Mouse (Mus musculus): ENCODE measurements around the gene Pdlim7. TPM values are rescaled to one million over a fixed set of nuclear protein-coding genes. Genes with fewer than 3 reads are reported as not detected.
A peak's percentile ranks its signal among the peaks of the same experiment; 100 is the strongest.

The Pdlim7 gene
- polyA plus RNA-seq, 1 experiment = 22.8 TPM

GRCm38 (mm10) chr13:55529198-55529915 lies 15.9 kb upstream of the Pdlim7 start, which contains the start of gene Dok3:
Gene Dok3 (minus strand): TSS chr13:55529296.
- Histone ChIP-seq H3K36me3 (ENCODE audit: control insufficient read depth, insufficient read depth, low read length) (no peaks in the 10 kb centered on the region), H3K4me3 (ENCODE audit: insufficient read depth, low read depth, low read length) (no peak within 1 kb of the TSS), H3K27me3 (replicated peaks; ENCODE audit: control insufficient read depth, insufficient read depth, low read length) (no peaks in the 10 kb centered on the region), H3K4me1 (ENCODE audit: control insufficient read depth, insufficient read depth, low read length) (no peaks in the 10 kb centered on the region), H3K27ac (ENCODE audit: insufficient read depth, low read depth, low read length) (no peak within 1 kb of the TSS)
- TF ChIP-seq CTCF (conservative IDR thresholded peaks at IDR 0.05; ENCODE audit: insufficient read depth, insufficient read length, low read depth, low read length) (no peak), POLR2A (IDR thresholded peaks at IDR 0.05; ENCODE audit: low read depth, low read length) (no peak)
- DNase-seq = peak; percentile 24
- 49% methylated on average over 8 of the region's 8 CpGs for WGBS

GRCm38 (mm10) chr13:55527834-55528772 lies 14.6 kb upstream of the Pdlim7 start:
- no peak overlapping the region for H3K4me3 ChIP-seq (ENCODE audit: insufficient read depth, low read depth, low read length)

GRCm38 (mm10) chr13:55527212-55527611 lies 13.7 kb upstream of the Pdlim7 start:
- Histone ChIP-seq H3K4me3 (ENCODE audit: insufficient read depth, low read depth, low read length) (no peak overlapping the region), H3K27me3 (replicated peaks; ENCODE audit: control insufficient read depth, insufficient read depth, low read length) (no peaks in the 10 kb centered on the region), H3K4me1 (ENCODE audit: control insufficient read depth, insufficient read depth, low read length) (no peaks in the 10 kb centered on the region), H3K36me3 (ENCODE audit: control insufficient read depth, insufficient read depth, low read length) (no peaks in the 10 kb centered on the region), H3K27ac (ENCODE audit: insufficient read depth, low read depth, low read length) (no peak overlapping the region)
- 76% methylated on average over 16 of the region's 16 CpGs for WGBS
- no peak for DNase-seq
- no peak for TF ChIP-seq CTCF (conservative IDR thresholded peaks at IDR 0.05; ENCODE audit: insufficient read depth, insufficient read length, low read depth, low read length)

More at GRCm38 (mm10) chr13:55527834-55528772, 14.6 kb upstream of the Pdlim7 start:
- TF ChIP-seq POLR2A (IDR thresholded peaks at IDR 0.05; ENCODE audit: low read depth, low read length) = no peak
- TF ChIP-seq CTCF (conservative IDR thresholded peaks at IDR 0.05; ENCODE audit: insufficient read depth, insufficient read length, low read depth, low read length) = no peak
- Histone ChIP-seq H3K27ac (ENCODE audit: insufficient read depth, low read depth, low read length) (no peak overlapping the region), H3K36me3 (ENCODE audit: control insufficient read depth, insufficient read depth, low read length) (no peaks in the 10 kb centered on the region), H3K4me1 (ENCODE audit: control insufficient read depth, insufficient read depth, low read length) (no peaks in the 10 kb centered on the region), H3K27me3 (replicated peaks; ENCODE audit: control insufficient read depth, insufficient read depth, low read length) (no peaks in the 10 kb centered on the region)
- DNase-seq = no peak
- WGBS = 75% methylated on average over 18 of the region's 18 CpGs

GRCm38 (mm10) chr13:55525733-55526553 lies 12.5 kb upstream of the Pdlim7 start:
- Histone ChIP-seq H3K27ac (ENCODE audit: insufficient read depth, low read depth, low read length) (no peak overlapping the region), H3K36me3 (ENCODE audit: control insufficient read depth, insufficient read depth, low read length) (no peaks in the 10 kb centered on the region), H3K4me1 (ENCODE audit: control insufficient read depth, insufficient read depth, low read length) (no peaks in the 10 kb centered on the region), H3K27me3 (replicated peaks; ENCODE audit: control insufficient read depth, insufficient read depth, low read length) (no peaks in the 10 kb centered on the region), H3K4me3 (ENCODE audit: insufficient read depth, low read depth, low read length) (no peak overlapping the region)
- DNase-seq = no peak
- WGBS = 76% methylated on average over 16 of the region's 16 CpGs
- TF ChIP-seq CTCF (conservative IDR thresholded peaks at IDR 0.05; ENCODE audit: insufficient read depth, insufficient read length, low read depth, low read length) (no peak), POLR2A (IDR thresholded peaks at IDR 0.05; ENCODE audit: low read depth, low read length) (no peak)

- DNase-seq = no peak
Measured at GRCm38 (mm10) chr13:55523951-55524600, 10.6 kb upstream of the Pdlim7 start.

GRCm38 (mm10) chr13:55523278-55523677 lies 9.8 kb upstream of the Pdlim7 start:
- Histone ChIP-seq H3K27ac (ENCODE audit: insufficient read depth, low read depth, low read length) (no peak overlapping the region), H3K4me1 (ENCODE audit: control insufficient read depth, insufficient read depth, low read length) (no peaks in the 10 kb centered on the region), H3K36me3 (ENCODE audit: control insufficient read depth, insufficient read depth, low read length) (no peaks in the 10 kb centered on the region), H3K27me3 (replicated peaks; ENCODE audit: control insufficient read depth, insufficient read depth, low read length) (no peaks in the 10 kb centered on the region), H3K4me3 (ENCODE audit: insufficient read depth, low read depth, low read length) (no peak overlapping the region)
- TF ChIP-seq CTCF (conservative IDR thresholded peaks at IDR 0.05; ENCODE audit: insufficient read depth, insufficient read length, low read depth, low read length) (no peak), POLR2A (IDR thresholded peaks at IDR 0.05; ENCODE audit: low read depth, low read length) (no peak)
- DNase-seq = peak; percentile 78
- WGBS = 35% methylated on average over 17 of the region's 17 CpGs

More at GRCm38 (mm10) chr13:55523951-55524600, 10.6 kb upstream of the Pdlim7 start:
- Histone ChIP-seq H3K4me1 (ENCODE audit: control insufficient read depth, insufficient read depth, low read length) (no peaks in the 10 kb centered on the region), H3K27ac (ENCODE audit: insufficient read depth, low read depth, low read length) (no peak overlapping the region), H3K36me3 (ENCODE audit: control insufficient read depth, insufficient read depth, low read length) (no peaks in the 10 kb centered on the region), H3K4me3 (ENCODE audit: insufficient read depth, low read depth, low read length) (no peak overlapping the region), H3K27me3 (replicated peaks; ENCODE audit: control insufficient read depth, insufficient read depth, low read length) (no peaks in the 10 kb centered on the region)
- TF ChIP-seq POLR2A (IDR thresholded peaks at IDR 0.05; ENCODE audit: low read depth, low read length) = no peak
- no peak for TF ChIP-seq CTCF (conservative IDR thresholded peaks at IDR 0.05; ENCODE audit: insufficient read depth, insufficient read length, low read depth, low read length)
- 88% methylated on average over 23 of the region's 23 CpGs for WGBS
